Mouse (Mus musculus) heart, embryonic 10.5 days (tissue): ENCODE measurements around the gene Apoa4. TPM values are rescaled to one million over a fixed set of nuclear protein-coding genes. Genes with fewer than 3 reads are reported as not detected.
A peak's percentile ranks its signal among the peaks of the same experiment; 100 is the strongest.

ENCODE experiments used
- DNase-seq: peaks from one replicate; pipeline ENCODE4 v3.0.0-alpha.2; 2017; ENCODE audit warnings: low spot score
- H3K27ac ChIP-seq: fragments of 300-500 bp; sonication (generic); 2 replicates; pipeline ENCODE4 v1.5.1; 2016; ENCODE audit warnings: mild to moderate bottlenecking
- H3K27me3 ChIP-seq: fragments of 300-500 bp; sonication (generic); 2 replicates; pipeline ENCODE4 v1.6.1; 2016; ENCODE audit warnings: mild to moderate bottlenecking; ENCODE audit not compliant: poor library complexity, insufficient read depth, severe bottlenecking
- H3K36me3 ChIP-seq: fragments of 300-500 bp; sonication (generic); 2 replicates; pipeline ENCODE4 v1.6.1; 2016; ENCODE audit warnings: mild to moderate bottlenecking, moderate library complexity
- H3K4me1 ChIP-seq: fragments of 300-500 bp; sonication (generic); 2 replicates; pipeline ENCODE4 v1.6.1; 2016; ENCODE audit warnings: mild to moderate bottlenecking
- H3K4me3 ChIP-seq: fragments of 300-500 bp; sonication (generic); 2 replicates; pipeline ENCODE4 v1.5.1; 2016; ENCODE audit warnings: mild to moderate bottlenecking, moderate library complexity
- H3K9me3 ChIP-seq: fragments of 300-500 bp; sonication (generic); 2 replicates; pipeline ENCODE4 v1.6.1; 2016; ENCODE audit warnings: mild to moderate bottlenecking, moderate library complexity
- WGBS: fragments of 180-500 bp; shearing (Covaris S2); methylation state at CpG from one replicate; pipeline ENCODE4 v1.1.7; 2016; 5-methylcytosine and 5-hydroxymethylcytosine counted together
- polyA plus RNA-seq: library from polyadenylated mRNA; unstranded; fragments of >200 nt; fragmentation: Nextera tagmentation; extraction: Ambion mirVana; gene quantifications from 2 replicates; pipeline ENCODE4 v1.2.1, GENCODE M21; 2016

The Apoa4 gene
- 0.07 and 1.2 TPM in 2 replicates for polyA plus RNA-seq

DNA sequence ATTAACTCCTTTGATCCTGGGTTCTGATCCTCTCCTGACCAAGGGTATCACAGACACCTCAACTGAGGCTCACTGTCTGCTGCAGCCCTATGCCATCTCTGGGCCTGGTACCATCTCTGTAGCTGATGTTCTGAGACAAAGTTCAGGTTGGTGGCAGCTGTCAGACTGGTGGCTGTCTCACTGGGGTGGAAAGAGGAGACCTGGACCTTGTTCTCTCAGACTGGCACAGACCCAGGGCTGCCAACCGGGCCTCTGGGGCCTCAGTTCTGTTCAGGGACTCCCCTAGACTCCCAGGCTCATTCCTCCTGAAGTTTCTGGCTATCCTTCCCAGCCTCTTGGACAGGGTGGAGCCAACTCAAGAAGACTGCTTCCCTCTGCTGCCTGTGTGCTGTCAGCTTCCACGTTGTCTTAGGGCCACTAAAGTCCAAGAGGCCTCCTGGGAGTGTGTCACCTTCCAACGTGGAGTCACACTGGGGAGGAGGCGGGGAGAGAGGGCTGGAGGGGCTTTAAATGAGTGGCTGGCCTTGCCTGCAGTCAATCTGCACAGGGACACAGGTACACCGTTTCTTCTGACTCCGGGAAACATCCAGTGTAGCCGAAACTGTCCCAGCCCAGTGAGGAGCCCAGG, at the start of gene Apoa4:
TSS of gene Apoa4 (plus strand) at position 171 of the 628 bp plus-strand sequence.
- 59% methylated on average over 7 of the region's 7 CpGs for WGBS
- Histone ChIP-seq H3K27me3 (peaks cover 18% of the 10 kb centered on the region; the same call in 1 of the 2 replicates), H3K27ac (0 out of 2 replicates have a peak within 1 kb of the TSS, but pooled peaks have one; percentile 6)

GRCm38 (mm10) chr9:46191234-46191633, 49.3 kb upstream of the Apoa4 start:
- no peaks in the 10 kb centered on the region for H3K27me3 ChIP-seq
- peaks cover 14% of the 10 kb centered on the region for H3K36me3 ChIP-seq
- no peaks in the 10 kb centered on the region for H3K9me3 ChIP-seq
- DNase-seq = no peak
- no peak overlapping the region for H3K4me3 ChIP-seq
- WGBS = 66% methylated on average over 8 of the region's 8 CpGs
- H3K27ac ChIP-seq = no peak overlapping the region
- peaks cover 16% of the 10 kb centered on the region for H3K4me1 ChIP-seq

More for the DNA sequence above, at the start of gene Apoa4:
- H3K4me1 ChIP-seq = peaks cover 21% of the 10 kb centered on the region
- no peak within 1 kb of the TSS for H3K4me3 ChIP-seq
- H3K9me3 ChIP-seq = no peaks in the 10 kb centered on the region
- H3K36me3 ChIP-seq = no peaks in the 10 kb centered on the region
- DNase-seq = no peak

GRCm38 (mm10) chr9:46191644-46192043, 48.9 kb upstream of the Apoa4 start:
- Histone ChIP-seq H3K4me1 (peaks cover 20% of the 10 kb centered on the region), H3K4me3 (no peak overlapping the region), H3K27ac (no peak overlapping the region), H3K36me3 (peaks cover 14% of the 10 kb centered on the region), H3K9me3 (no peaks in the 10 kb centered on the region), H3K27me3 (no peaks in the 10 kb centered on the region)
- DNase-seq = no peak
- WGBS = 45% methylated on average over 1 of the region's 1 CpGs

DNA sequence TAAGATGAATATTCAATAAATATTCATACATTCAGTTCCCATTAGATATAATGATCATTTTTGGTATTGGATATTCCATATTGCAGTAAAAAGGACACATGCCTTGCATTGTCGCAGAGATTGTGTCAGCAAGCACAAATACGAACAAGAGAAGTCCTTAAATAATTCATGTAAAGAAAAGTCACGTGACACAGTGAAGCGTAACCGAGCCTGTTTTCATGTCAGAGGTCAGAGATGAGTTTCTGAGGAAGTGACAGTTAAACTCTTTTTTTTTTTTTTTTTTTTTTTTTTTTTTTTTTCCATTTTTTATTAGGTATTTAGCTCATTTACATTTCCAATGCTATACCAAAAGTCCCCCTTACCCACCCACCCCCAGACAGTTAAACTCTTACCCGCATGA, 47.9 kb upstream of the Apoa4 start:
- Histone ChIP-seq H3K27ac (no peak overlapping the region), H3K4me3 (no peak overlapping the region), H3K9me3 (no peaks in the 10 kb centered on the region), H3K27me3 (no peaks in the 10 kb centered on the region), H3K36me3 (peaks cover 14% of the 10 kb centered on the region), H3K4me1 (peaks cover 30% of the 10 kb centered on the region)
- no peak for DNase-seq
- 92% methylated on average over 6 of the region's 6 CpGs for WGBS

- 81% methylated on average over 9 of the region's 9 CpGs for WGBS
- Histone ChIP-seq H3K4me3 (no peak overlapping the region), H3K36me3 (peaks cover 30% of the 10 kb centered on the region), H3K27ac (peak overlapping the region; percentile 5; the same call in 1 of the 2 replicates), H3K27me3 (no peaks in the 10 kb centered on the region), H3K4me1 (peaks cover 49% of the 10 kb centered on the region), H3K9me3 (no peaks in the 10 kb centered on the region)
- DNase-seq = no peak
Observed at GRCm38 (mm10) chr9:46194809-46195208, 45.7 kb upstream of the Apoa4 start.

DNA sequence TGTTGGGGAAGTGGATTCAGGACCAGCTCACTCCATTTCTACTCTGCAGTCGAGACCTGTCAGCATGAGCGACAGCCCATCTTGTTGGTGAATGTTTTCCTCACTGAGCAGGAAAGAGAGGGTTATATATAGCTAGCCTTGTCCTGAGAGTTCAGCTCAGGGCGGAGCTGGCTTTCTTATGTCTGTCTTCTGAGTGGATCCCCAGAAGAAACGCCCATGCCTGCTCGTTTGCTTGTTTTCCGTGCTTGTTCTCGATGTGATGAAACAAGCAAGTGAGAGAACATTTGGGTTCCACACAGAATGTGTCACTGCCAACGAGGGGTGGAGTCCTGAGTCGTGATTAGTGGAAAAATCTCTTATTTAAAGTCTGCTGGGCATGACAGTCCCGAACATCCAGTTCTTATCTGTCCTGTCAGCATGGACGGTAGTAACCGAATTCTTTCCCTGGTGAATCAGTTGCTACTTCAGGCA, 43.8 kb upstream of the Apoa4 start:
- Histone ChIP-seq H3K9me3 (no peaks in the 10 kb centered on the region), H3K4me3 (peak overlapping the region; percentile 32), H3K36me3 (peaks cover 35% of the 10 kb centered on the region), H3K4me1 (peaks cover 46% of the 10 kb centered on the region), H3K27ac (peak overlapping the region; percentile 86), H3K27me3 (no peaks in the 10 kb centered on the region)
- peak; percentile 82 for DNase-seq
- 24% methylated on average over 12 of the region's 12 CpGs for WGBS

DNA sequence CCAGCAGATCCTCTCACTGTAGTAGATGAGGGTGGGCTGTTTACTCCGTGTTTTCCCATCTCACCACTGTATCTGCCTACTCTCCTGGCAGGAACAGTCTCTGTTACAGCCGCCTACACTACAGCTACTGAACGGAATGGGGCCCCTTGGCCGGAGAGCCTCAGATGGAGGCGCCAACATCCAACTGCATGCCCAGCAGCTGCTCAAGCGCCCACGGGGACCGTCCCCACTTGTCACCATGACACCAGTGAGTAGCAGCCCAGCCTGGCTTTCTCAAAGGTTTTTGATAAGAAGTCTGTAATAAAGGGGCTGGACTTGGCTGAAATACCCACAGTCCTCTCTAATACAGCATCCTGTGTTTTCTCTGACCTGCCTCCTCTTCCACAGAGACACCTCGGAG, 42.0 kb upstream of the Apoa4 start:
- Histone ChIP-seq H3K27me3 (no peaks in the 10 kb centered on the region), H3K4me1 (peaks cover 60% of the 10 kb centered on the region), H3K9me3 (no peaks in the 10 kb centered on the region), H3K27ac (peak overlapping the region; percentile 53), H3K4me3 (no peak overlapping the region), H3K36me3 (peaks cover 43% of the 10 kb centered on the region)
- WGBS = 68% methylated on average over 9 of the region's 9 CpGs
- no peak for DNase-seq

GRCm38 (mm10) chr9:46198936-46199335, 41.6 kb upstream of the Apoa4 start:
- no peaks in the 10 kb centered on the region for H3K27me3 ChIP-seq
- DNase-seq = no peak
- no peaks in the 10 kb centered on the region for H3K9me3 ChIP-seq
- H3K4me3 ChIP-seq = no peak overlapping the region
- H3K27ac ChIP-seq = peak overlapping the region; percentile 53; the same call in 1 of the 2 replicates
- peaks cover 44% of the 10 kb centered on the region for H3K36me3 ChIP-seq
- 61% methylated on average over 7 of the region's 7 CpGs for whole genome bisulfite sequencing
- peaks cover 63% of the 10 kb centered on the region for H3K4me1 ChIP-seq

DNA sequence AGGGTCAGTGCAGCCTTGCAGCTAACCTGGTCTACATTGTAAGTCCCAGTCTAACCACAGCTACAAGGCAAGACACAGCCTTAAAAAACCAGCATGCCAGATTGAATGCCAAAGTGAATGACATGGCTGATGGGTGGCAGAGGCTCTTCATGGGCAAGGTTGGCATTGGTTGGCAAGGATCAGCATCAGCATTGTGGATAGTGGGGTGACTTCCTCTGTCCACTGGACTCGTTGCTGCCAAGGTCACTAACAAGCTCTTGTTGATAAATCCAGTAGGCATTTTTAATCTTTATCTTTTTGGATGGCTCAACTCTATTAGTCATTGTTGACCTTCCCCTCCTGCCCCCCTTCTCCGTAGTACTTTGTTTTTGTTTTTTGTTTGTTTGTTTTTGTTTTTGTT, 40.9 kb upstream of the Apoa4 start:
- Histone ChIP-seq H3K4me1 (peaks cover 62% of the 10 kb centered on the region), H3K4me3 (no peak overlapping the region), H3K9me3 (no peaks in the 10 kb centered on the region), H3K27me3 (no peaks in the 10 kb centered on the region), H3K36me3 (peaks cover 51% of the 10 kb centered on the region), H3K27ac (no peak overlapping the region)
- WGBS = 74% methylated on average over 2 of the region's 2 CpGs
- no peak for DNase-seq

- H3K9me3 ChIP-seq = no peaks in the 10 kb centered on the region
- H3K4me3 ChIP-seq = no peak overlapping the region
- H3K27ac ChIP-seq = 0 out of 2 replicates have a peak overlapping the region, but pooled peaks have one; percentile 32
- H3K4me1 ChIP-seq = peaks cover 30% of the 10 kb centered on the region
- H3K27me3 ChIP-seq = no peaks in the 10 kb centered on the region
- no peak for DNase-seq
- 60% methylated on average over 10 of the region's 10 CpGs for WGBS
- H3K36me3 ChIP-seq = peaks cover 80% of the 10 kb centered on the region
Observed at GRCm38 (mm10) chr9:46206834-46207500, 33.5 kb upstream of the Apoa4 start.

- 86% methylated on average over 6 of the region's 6 CpGs for WGBS
- peaks cover 80% of the 10 kb centered on the region for H3K36me3 ChIP-seq
Observed at GRCm38 (mm10) chr9:46207501-46207869, 33.0 kb upstream of the Apoa4 start.

GRCm38 (mm10) chr9:46208401-46208974, 32.0 kb upstream of the Apoa4 start:
- H3K27ac ChIP-seq = no peak overlapping the region
- DNase-seq = no peak
- 86% methylated on average over 13 of the region's 13 CpGs for WGBS
- H3K9me3 ChIP-seq = no peaks in the 10 kb centered on the region
- peaks cover 88% of the 10 kb centered on the region for H3K36me3 ChIP-seq
- peaks cover 18% of the 10 kb centered on the region for H3K4me1 ChIP-seq
- H3K27me3 ChIP-seq = no peaks in the 10 kb centered on the region
- no peak overlapping the region for H3K4me3 ChIP-seq

More at GRCm38 (mm10) chr9:46207501-46207869, 33.0 kb upstream of the Apoa4 start:
- no peaks in the 10 kb centered on the region for H3K9me3 ChIP-seq
- no peak for DNase-seq
- H3K27me3 ChIP-seq = no peaks in the 10 kb centered on the region
- H3K4me3 ChIP-seq = no peak overlapping the region
- H3K4me1 ChIP-seq = peaks cover 27% of the 10 kb centered on the region
- H3K27ac ChIP-seq = no peak overlapping the region

DNA sequence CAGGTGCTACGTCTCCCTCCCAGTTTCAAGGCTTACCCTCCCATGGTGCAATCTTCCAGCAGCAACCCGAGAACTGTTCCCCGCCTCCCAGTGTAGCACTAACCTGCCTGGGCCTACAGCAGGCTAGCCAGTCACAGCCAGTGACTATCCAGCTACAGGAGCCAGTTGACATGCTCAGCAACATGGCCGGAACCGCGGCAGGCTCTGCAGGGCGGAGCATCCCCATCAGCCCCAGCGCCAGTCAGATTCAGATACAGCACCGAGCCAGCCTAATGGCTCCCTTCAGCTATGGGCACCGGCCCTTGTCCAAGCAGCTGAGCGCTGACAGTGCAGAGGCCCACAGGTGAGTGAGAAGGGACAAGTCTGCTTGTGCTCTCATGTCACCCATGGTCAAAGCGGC, 30.0 kb upstream of the Apoa4 start:
- WGBS = 92% methylated on average over 12 of the region's 12 CpGs
- no peak for DNase-seq
- Histone ChIP-seq H3K9me3 (no peaks in the 10 kb centered on the region), H3K27me3 (no peaks in the 10 kb centered on the region), H3K4me3 (no peak overlapping the region), H3K27ac (no peak overlapping the region), H3K4me1 (peaks cover 32% of the 10 kb centered on the region), H3K36me3 (peaks cover 71% of the 10 kb centered on the region)
